Mouse (Mus musculus) lung, embryonic 16.5 days (tissue): ENCODE data around the gene Col28a1. TPM values are rescaled to one million over a fixed set of nuclear protein-coding genes. Genes with fewer than 3 reads are reported as not detected.

Source experiments
- ATAC-seq: fragments of 200-750 bp; cut with Nextera tagmentation; 2 replicates; pipeline ENCODE4 v1.8.0; 2017; ENCODE audit warnings: low read depth, mild to moderate bottlenecking, moderate library complexity
- H3K27ac ChIP-seq: fragments of 300-500 bp; sonication (generic); 2 replicates; pipeline ENCODE4 v1.5.1; 2014; ENCODE audit warnings: mild to moderate bottlenecking, control low read depth, low read length
- H3K27me3 ChIP-seq: fragments of 300-500 bp; sonication (generic); 2 replicates; pipeline ENCODE4 v1.6.1; 2014; ENCODE audit warnings: low read depth, low read length, mixed read lengths; ENCODE audit not compliant: control insufficient read depth, insufficient read depth
- H3K36me3 ChIP-seq: fragments of 300-500 bp; sonication (generic); 2 replicates; pipeline ENCODE4 v1.6.1; 2014; ENCODE audit warnings: low read length; ENCODE audit not compliant: control insufficient read depth, insufficient read depth
- H3K4me1 ChIP-seq: fragments of 300-500 bp; sonication (generic); replicated peaks from 2 replicates; pipeline ENCODE4 v1.6.1; 2014; ENCODE audit warnings: low read length, mixed read lengths; ENCODE audit not compliant: control insufficient read depth, insufficient read depth
- H3K4me2 ChIP-seq: fragments of 300-500 bp; sonication (generic); 2 replicates; pipeline ENCODE4 v1.6.1; 2014; ENCODE audit warnings: low read depth, low read length, control low read depth
- H3K4me3 ChIP-seq: fragments of 300-500 bp; sonication (generic); 2 replicates; pipeline ENCODE4 v1.5.1; 2014; ENCODE audit warnings: mild to moderate bottlenecking, low read length, control low read depth
- H3K9ac ChIP-seq: fragments of 300-500 bp; sonication (generic); 2 replicates; pipeline ENCODE4 v1.6.1; 2014; ENCODE audit warnings: low read length, control low read depth
- H3K9me3 ChIP-seq: fragments of 300-500 bp; sonication (generic); 2 replicates; pipeline ENCODE4 v1.6.1; 2016; ENCODE audit warnings: low read length; ENCODE audit not compliant: control insufficient read depth
- WGBS: fragments of 180-500 bp; shearing (Covaris S2); extraction: QIAGEN DNeasy Blood & Tissue Kit; methylation state at CpG from one replicate; pipeline ENCODE4 v1.1.7; 2014; 5-methylcytosine and 5-hydroxymethylcytosine counted together
- polyA plus RNA-seq: library from polyadenylated mRNA; unstranded; fragments of >200 nt; fragmentation: Nextera tagmentation; extraction: Ambion mirVana; gene quantifications from 2 replicates; pipeline ENCODE4 v1.2.1, GENCODE M21; 2015

Col28a1 gene
- 1.8 and 2.2 TPM in 2 replicates for polyA plus RNA-seq

- no peaks in the 10 kb centered on the region for H3K27me3 ChIP-seq
- H3K9me3 ChIP-seq: no peaks in the 10 kb centered on the region; the same call in 1 of the 2 replicates
- H3K9ac ChIP-seq: no peak within 1 kb of the TSS
- H3K4me3 ChIP-seq: no peak within 1 kb of the TSS
- no peaks in the 10 kb centered on the region for H3K4me1 ChIP-seq
- H3K36me3 ChIP-seq: no peaks in the 10 kb centered on the region
- ATAC-seq: no peak
- no peak within 1 kb of the TSS for H3K4me2 ChIP-seq
- H3K27ac ChIP-seq: no peak within 1 kb of the TSS
Observed at GRCm38 (mm10) chr6:8192517-8192916, at the start of gene Col28a1. Col28a1 (minus strand) TSS chr6:8192617.

DNA sequence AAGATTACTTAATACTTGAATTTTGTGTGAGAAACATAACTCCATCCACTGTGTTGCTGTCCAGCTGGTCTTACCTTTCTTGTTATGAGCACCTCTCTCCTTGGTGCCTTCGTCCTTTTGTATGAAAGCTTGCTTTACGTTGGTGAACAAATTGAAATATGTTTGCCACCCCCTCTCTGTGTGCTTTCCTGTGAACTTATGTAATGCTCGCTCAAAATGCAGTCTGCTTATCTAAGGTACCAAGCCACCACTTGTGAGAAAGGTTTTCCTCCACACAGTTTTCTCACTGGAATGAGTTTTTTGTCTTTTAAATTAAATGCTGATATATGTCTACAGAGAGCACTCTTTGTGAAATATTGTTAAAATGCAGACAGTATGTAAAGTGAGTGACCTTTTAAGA is 36.2 kb upstream of the Col28a1 start:
- peaks cover 14% of the 10 kb centered on the region; the same call in 1 of the 2 replicates for H3K36me3 ChIP-seq
- no peaks in the 10 kb centered on the region for H3K9me3 ChIP-seq
- no peak overlapping the region for H3K4me3 ChIP-seq
- H3K9ac ChIP-seq: no peak overlapping the region
- ATAC-seq: no peak
- no peak overlapping the region for H3K4me2 ChIP-seq
- H3K27ac ChIP-seq: no peak overlapping the region
- no peaks in the 10 kb centered on the region for H3K27me3 ChIP-seq
- H3K4me1 ChIP-seq: no peaks in the 10 kb centered on the region
- WGBS: 81% methylated on average over 3 of the region's 3 CpGs

DNA sequence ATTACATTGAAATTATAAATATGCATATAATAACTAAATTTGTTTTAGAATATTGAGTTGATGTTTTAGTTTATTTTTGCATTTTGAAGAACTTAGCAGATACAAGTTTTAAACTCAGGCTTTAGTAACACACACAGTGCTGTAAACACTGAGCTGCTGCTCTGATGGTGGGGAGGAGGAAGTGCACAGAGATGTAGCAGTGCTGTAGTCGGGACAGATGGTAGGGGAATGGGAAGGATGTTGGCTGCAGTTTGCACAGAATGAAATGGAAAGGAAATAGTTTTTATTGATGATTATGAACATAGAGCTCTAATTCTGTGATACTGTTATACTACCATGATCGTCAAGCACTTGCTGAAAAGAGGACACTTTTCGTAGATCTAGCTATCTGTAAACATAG is 34.6 kb upstream of the Col28a1 start:
- no peak overlapping the region for H3K4me2 ChIP-seq
- no peak overlapping the region for H3K27ac ChIP-seq
- ATAC-seq: no peak
- WGBS: 78% methylated on average over 3 of the region's 3 CpGs
- H3K9ac ChIP-seq: no peak overlapping the region
- H3K4me1 ChIP-seq: no peaks in the 10 kb centered on the region
- no peaks in the 10 kb centered on the region for H3K9me3 ChIP-seq
- H3K4me3 ChIP-seq: no peak overlapping the region
- H3K27me3 ChIP-seq: no peaks in the 10 kb centered on the region
- peaks cover 10% of the 10 kb centered on the region; the same call in 1 of the 2 replicates for H3K36me3 ChIP-seq

DNA sequence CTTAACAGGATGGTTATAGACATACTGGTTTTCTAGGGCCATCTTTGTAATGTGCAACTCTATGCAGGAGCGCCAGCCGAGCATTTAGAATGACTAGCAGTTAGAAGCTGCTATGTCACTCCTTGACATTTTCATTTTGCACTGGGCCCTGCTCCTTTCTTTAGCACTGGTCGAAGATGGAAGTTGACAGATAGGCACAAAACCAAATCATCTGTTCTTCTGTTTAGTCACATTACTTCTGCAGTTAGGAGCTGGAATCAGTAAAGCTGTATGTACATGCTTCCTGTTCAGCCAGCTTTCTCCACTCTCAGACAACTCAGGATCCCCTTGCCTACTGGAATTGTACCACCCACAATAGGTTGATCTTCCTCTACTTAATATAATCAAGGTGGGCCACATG is 18.2 kb upstream of the Col28a1 start:
- Histone ChIP-seq H3K36me3 (peaks cover 10% of the 10 kb centered on the region; the same call in 1 of the 2 replicates), H3K27me3 (no peaks in the 10 kb centered on the region), H3K4me2 (no peak overlapping the region), H3K27ac (no peak overlapping the region), H3K4me1 (peaks cover 5% of the 10 kb centered on the region), H3K4me3 (no peak overlapping the region), H3K9ac (no peak overlapping the region), H3K9me3 (no peaks in the 10 kb centered on the region)
- ATAC-seq: no peak
- WGBS: 83% methylated on average over 3 of the region's 3 CpGs

DNA sequence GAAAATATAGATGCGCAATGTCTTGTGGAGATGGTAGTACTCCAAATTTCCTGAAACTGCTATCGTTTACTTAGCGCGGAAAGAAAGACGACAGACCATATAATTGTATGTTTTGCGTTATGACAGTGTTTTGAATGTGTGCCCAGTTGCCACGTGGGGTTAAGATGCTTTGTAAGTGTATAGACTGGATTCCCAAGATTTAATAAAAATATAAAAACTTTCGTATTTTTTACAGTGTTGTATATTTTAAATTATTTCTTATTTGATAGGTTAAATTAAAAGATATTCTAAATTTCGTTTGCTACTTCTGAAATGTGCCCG is 17.4 kb upstream of the Col28a1 start:
- H3K9ac ChIP-seq: peak overlapping the region; percentile 92
- WGBS: 8% methylated on average over 10 of the region's 10 CpGs
- no peaks in the 10 kb centered on the region for H3K27me3 ChIP-seq
- H3K9me3 ChIP-seq: no peaks in the 10 kb centered on the region
- no peak for ATAC-seq
- H3K4me2 ChIP-seq: peak overlapping the region; percentile 65
- peaks cover 3% of the 10 kb centered on the region; the same call in 1 of the 2 replicates for H3K36me3 ChIP-seq
- peak overlapping the region; percentile 96 for H3K27ac ChIP-seq
- peak overlapping the region; percentile 80 for H3K4me3 ChIP-seq
- peaks cover 7% of the 10 kb centered on the region for H3K4me1 ChIP-seq

DNA sequence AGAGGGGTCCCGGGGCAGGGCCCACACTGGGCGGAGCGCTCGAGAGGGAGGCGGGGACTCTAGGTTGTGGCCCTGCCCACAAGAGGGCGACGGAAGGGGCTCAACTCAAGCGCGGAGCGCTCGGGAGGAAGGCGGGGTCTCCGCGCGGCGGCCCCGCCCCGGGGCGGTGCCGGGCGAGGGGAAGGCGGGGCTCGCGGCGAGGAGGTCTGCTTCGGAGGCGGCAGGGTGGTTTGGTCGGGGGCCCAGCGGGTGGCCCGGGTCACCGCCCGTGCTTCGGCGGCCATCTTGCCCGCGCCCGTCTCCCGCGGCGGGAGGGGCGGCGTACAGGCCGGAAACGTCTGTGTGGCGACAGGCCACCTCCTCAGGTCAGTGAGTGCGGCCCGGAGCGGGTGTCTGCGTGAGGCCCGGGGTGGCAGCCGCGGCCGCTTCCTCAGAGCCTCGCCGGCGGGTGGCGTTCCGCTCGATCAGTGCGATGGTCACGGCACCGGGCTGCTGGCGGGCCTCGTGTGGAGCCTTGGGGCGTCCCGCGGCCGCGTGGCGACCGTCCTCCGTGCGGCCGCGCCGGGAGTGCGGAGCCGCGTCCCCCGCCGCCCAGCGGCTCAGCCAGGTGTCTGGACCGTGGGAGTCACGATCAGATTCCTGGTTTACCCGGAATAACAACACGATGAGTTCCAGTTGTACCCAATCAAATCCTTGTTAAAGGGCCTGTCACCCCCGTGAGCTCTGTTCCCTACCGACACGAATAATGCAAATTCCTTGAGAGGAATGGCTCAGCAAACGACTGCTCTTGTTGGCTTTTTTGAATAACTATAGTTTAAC is 16.8 kb upstream of the Col28a1 start, which contains the start of gene Mios:
TSS of gene Mios (plus strand) at position 176 of the 819 bp plus-strand sequence.
- WGBS: under 1% methylated on average over 62 of the region's 90 CpGs
- Histone ChIP-seq H3K4me3 (peak within 1 kb of the TSS; percentile 80), H3K4me1 (peaks cover 7% of the 10 kb centered on the region), H3K36me3 (no peaks in the 10 kb centered on the region), H3K9me3 (no peaks in the 10 kb centered on the region), H3K4me2 (peak within 1 kb of the TSS; percentile 65), H3K27me3 (no peaks in the 10 kb centered on the region), H3K9ac (peak within 1 kb of the TSS; percentile 92), H3K27ac (peak within 1 kb of the TSS; percentile 96)
- peak; percentile 98 for ATAC-seq

DNA sequence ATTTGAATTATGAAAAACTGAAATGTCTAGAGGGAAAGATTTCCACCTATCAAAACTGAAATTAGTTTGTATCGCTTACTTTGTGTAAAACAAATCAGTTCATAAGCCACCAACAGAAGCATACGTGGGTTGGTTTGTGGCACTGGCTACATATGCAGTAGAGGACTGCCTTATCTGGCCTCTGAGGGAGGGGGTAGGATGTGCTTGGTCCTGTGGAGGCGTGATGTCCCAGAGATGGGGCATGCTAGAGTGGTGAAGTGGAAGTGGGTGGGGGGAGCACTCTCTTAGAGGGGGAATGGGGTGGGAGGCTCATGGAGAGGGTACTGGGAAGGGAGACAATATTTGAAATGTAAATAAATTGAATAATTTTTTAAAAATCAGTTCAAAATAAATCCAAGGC is 2.5 kb downstream of the Col28a1 start:
- H3K4me2 ChIP-seq: no peak overlapping the region
- H3K4me1 ChIP-seq: no peaks in the 10 kb centered on the region
- no peak overlapping the region for H3K9ac ChIP-seq
- no peak for ATAC-seq
- no peak overlapping the region for H3K27ac ChIP-seq
- no peaks in the 10 kb centered on the region for H3K36me3 ChIP-seq
- WGBS: 58% methylated on average over 3 of the region's 3 CpGs
- H3K27me3 ChIP-seq: no peaks in the 10 kb centered on the region
- H3K4me3 ChIP-seq: no peak overlapping the region
- no peaks in the 10 kb centered on the region for H3K9me3 ChIP-seq

GRCm38 (mm10) chr6:8188599-8189233 is 3.7 kb downstream of the Col28a1 start:
- H3K4me1 ChIP-seq: no peaks in the 10 kb centered on the region
- H3K36me3 ChIP-seq: no peaks in the 10 kb centered on the region
- H3K9ac ChIP-seq: no peak overlapping the region
- no peak overlapping the region for H3K27ac ChIP-seq
- ATAC-seq: no peak
- no peaks in the 10 kb centered on the region for H3K9me3 ChIP-seq
- H3K4me2 ChIP-seq: no peak overlapping the region
- WGBS: 86% methylated on average over 3 of the region's 3 CpGs
- no peak overlapping the region for H3K4me3 ChIP-seq
- no peaks in the 10 kb centered on the region for H3K27me3 ChIP-seq

- WGBS: 11% methylated on average over 10 of the region's 10 CpGs
- peak overlapping the region; percentile 26 for H3K4me2 ChIP-seq
Observed at GRCm38 (mm10) chr6:8178397-8178941, 13.9 kb downstream of the Col28a1 start.

More at GRCm38 (mm10) chr6:8178397-8178941, 13.9 kb downstream of the Col28a1 start:
- no peaks in the 10 kb centered on the region for H3K27me3 ChIP-seq
- H3K27ac ChIP-seq: no peak overlapping the region
- H3K4me1 ChIP-seq: peaks cover 2% of the 10 kb centered on the region; the same call in 1 of the 2 replicates
- no peaks in the 10 kb centered on the region for H3K9me3 ChIP-seq
- H3K36me3 ChIP-seq: no peaks in the 10 kb centered on the region
- H3K9ac ChIP-seq: 0 out of 2 replicates have a peak overlapping the region, but pooled peaks have one; percentile 22
- ATAC-seq: 0 out of 2 replicates have a peak, but pooled peaks have one; percentile 26
- H3K4me3 ChIP-seq: no peak overlapping the region
